Mouse (Mus musculus) neural tube, embryonic 12.5 days (tissue): ENCODE measurements around the gene Slc41a1. TPM values are rescaled to one million over a fixed set of nuclear protein-coding genes. Genes with fewer than 3 reads are reported as not detected.

Experiments
- polyA plus RNA-seq: library from polyadenylated mRNA; unstranded; fragments of >200 nt; fragmentation: Nextera tagmentation; extraction: Ambion mirVana; gene quantifications from 2 replicates; pipeline ENCODE4 v1.2.1, GENCODE M21; 2016

Gene Slc41a1
- polyA plus RNA-seq, 1 experiment from 2014 or later, result 11.4 TPM

Other genes with a start within 250 kb of the Slc41a1 start
- gene Avpr1b, start 228.3 kb upstream of the Slc41a1 start, polyA plus RNA-seq, result not detected in 2 replicates
- gene Ctse, start 189.2 kb upstream of the Slc41a1 start, polyA plus RNA-seq, result 0.11 and 0.18 TPM in 2 replicates
- 1.3 TPM in 2 replicates for gene Rab7b, start 138.8 kb upstream of the Slc41a1 start, polyA plus RNA-seq
- not detected in 2 replicates for gene Slc26a9, start 83.5 kb upstream of the Slc41a1 start, polyA plus RNA-seq
- 0.51 and 0.58 TPM in 2 replicates for gene Pm20d1, start 30.1 kb upstream of the Slc41a1 start, polyA plus RNA-seq
- gene Rab29, start 39.7 kb downstream of the Slc41a1 start, polyA plus RNA-seq, result 10.0 and 11.3 TPM in 2 replicates
- gene Nucks1, start 83.0 kb downstream of the Slc41a1 start, polyA plus RNA-seq, result 90.7 and 91.4 TPM in 2 replicates
- gene Slc45a3, start 135.5 kb downstream of the Slc41a1 start, polyA plus RNA-seq, result 8.2 and 11.1 TPM in 2 replicates
- gene Elk4, start 180.1 kb downstream of the Slc41a1 start, polyA plus RNA-seq, result 16.1 and 16.2 TPM in 2 replicates
- 9.8 and 11.2 TPM in 2 replicates for gene Mfsd4a, start 240.6 kb downstream of the Slc41a1 start, polyA plus RNA-seq